Mouse (Mus musculus): ENCODE measurements around the gene Gm3159.
"Not testable (repeated sequence)": the region's sequence is repeated elsewhere in the genome, so short reads cannot be mapped to it uniquely, and the experiment has no call there.

DNA sequence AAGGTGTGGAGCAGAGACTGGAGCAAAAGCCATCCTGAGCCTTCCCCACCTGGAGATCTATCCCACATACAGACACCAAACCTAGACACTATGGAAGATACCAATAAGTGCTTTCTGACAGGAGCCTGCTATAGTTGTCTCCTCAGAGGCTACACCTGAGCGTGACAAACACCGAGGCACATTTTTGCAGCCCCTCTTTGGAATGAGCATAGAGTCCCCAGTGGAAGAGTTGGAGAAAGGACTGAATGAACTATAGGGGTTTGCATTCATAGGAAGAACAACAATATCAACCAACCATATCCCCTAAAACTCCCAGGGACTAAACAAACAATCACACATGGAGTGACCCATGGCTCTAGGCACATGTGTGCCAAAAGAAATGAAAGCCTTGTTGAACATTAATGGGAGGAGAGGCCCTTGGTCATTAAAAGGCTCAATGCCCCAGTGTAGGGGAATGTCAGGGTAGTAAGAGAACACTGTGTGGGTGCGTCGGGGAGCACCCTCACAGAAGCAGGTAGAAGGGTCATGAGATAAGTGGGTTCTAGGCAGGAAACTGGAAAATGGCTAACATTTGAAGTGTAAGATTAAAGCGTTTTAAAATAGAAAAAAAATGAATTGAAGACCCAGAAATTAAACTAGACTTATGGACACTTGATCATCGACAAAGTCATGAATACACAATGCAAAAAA, 4.3 kb upstream of the Gm3159 start:
- not testable (repeated sequence) for TF ChIP-seq TAL1, GATA1 (IDR thresholded peaks at IDR 0.05; ENCODE audit: low read length)

Measured in erythroblast, embryonic 14.5 days (primary cell).